Mouse (Mus musculus) megakaryocyte, embryonic 14.5 days (primary cell): Measurements from ENCODE around the gene Zfp142. TPM values are rescaled to one million over a fixed set of nuclear protein-coding genes. Genes with fewer than 3 reads are reported as not detected.

Source experiments
- H3K27me3 ChIP-seq: replicated peaks from 2 replicates; pipeline ENCODE3; 2012; ENCODE audit warnings: inconsistent platforms
- H3K36me3 ChIP-seq: replicated peaks from 2 replicates; pipeline ENCODE3; 2012; ENCODE audit warnings: low read length, inconsistent platforms, mixed read lengths
- H3K4me1 ChIP-seq: 2 replicates; pipeline ENCODE4 v1.6.1; 2012; ENCODE audit warnings: inconsistent platforms
- H3K4me3 ChIP-seq: replicated peaks from 2 replicates; pipeline ENCODE3; 2012; ENCODE audit warnings: moderate library complexity, mild to moderate bottlenecking, inconsistent platforms
- H3K9me3 ChIP-seq: 2 replicates; pipeline ENCODE4 v1.6.1; 2012; ENCODE audit warnings: inconsistent platforms
- FLI1 ChIP-seq: IDR thresholded peaks from 2 replicates; pipeline ENCODE4 v1.6.1; 2012; ENCODE audit warnings: low read length, inconsistent platforms, mixed read lengths
- GATA1 ChIP-seq: IDR thresholded peaks from 3 replicates; pipeline ENCODE4 v1.6.1; 2012; ENCODE audit warnings: mixed read lengths, low read length, inconsistent platforms, borderline replicate concordance
- polyA plus RNA-seq: library from polyadenylated mRNA; stranded (reverse); fragments of >175 nt; gene quantifications from 2 replicates; pipeline ENCODE4 v1.2.3, GENCODE M21; 2012; ENCODE audit warnings: low replicate concordance; ENCODE audit not compliant: insufficient read depth

The Zfp142 gene
- polyA plus RNA-seq, 1 experiment = 2.2 TPM

DNA sequence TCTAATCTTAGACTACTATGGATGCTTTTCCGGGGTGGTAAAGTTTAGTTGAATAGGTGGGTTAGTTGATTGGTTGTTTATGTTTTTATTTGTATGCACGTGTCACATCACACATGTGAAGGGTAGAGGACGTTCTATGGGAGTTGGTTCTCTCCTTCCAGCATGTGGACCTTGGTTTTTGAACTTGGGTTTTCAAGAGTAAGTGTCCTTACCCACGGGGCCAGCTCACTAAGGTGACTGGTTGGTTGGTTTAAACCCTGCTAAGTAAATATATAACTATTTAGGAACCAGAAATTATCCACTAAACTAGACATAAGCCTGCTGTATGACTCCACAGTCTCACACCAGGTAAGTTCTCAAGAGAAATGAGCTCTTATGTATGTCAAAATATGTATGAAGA, 63.3 kb downstream of the Zfp142 start:
- no peak for TF ChIP-seq GATA1
- no peak for TF ChIP-seq FLI1

DNA sequence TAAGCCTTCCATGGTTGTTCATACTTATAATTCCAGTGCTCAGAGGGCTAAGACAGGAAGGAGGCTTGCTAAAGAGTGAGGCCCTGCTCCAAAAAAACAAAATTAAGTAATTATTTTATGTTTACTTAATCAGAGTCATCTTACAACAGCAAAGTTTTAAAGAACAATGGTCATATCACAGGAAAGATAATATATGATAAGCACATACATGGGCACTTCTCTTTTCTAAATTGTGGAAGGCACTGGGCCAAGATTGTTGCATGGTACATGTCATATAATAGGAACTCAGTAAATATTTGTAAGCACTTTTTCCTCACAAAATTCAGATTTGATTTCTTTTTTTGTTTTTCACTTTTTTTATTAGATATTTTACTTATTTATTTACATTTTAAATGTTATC, 68.2 kb downstream of the Zfp142 start:
- no peak for TF ChIP-seq FLI1
- TF ChIP-seq GATA1 = no peak
- peaks cover 85% of the 10 kb centered on the region for H3K36me3 ChIP-seq

More for the DNA sequence above, 63.3 kb downstream of the Zfp142 start:
- Histone ChIP-seq H3K36me3 (peaks cover 97% of the 10 kb centered on the region), H3K4me1 (no peaks in the 10 kb centered on the region), H3K27me3 (no peaks in the 10 kb centered on the region), H3K4me3 (no peak overlapping the region), H3K9me3 (no peaks in the 10 kb centered on the region)

More for the DNA sequence above, 68.2 kb downstream of the Zfp142 start:
- H3K27me3 ChIP-seq = no peaks in the 10 kb centered on the region
- peaks cover 12% of the 10 kb centered on the region; the same call in 1 of the 2 replicates for H3K4me1 ChIP-seq
- no peak overlapping the region for H3K4me3 ChIP-seq
- no peaks in the 10 kb centered on the region for H3K9me3 ChIP-seq

Other genes with a start within 250 kb of the Zfp142 start
- 0.59 TPM in 1 of 2 replicates, not detected in the other for gene Catip, start 226.1 kb downstream of the Zfp142 start, polyA plus RNA-seq
- 6.3 and 57.9 TPM in 2 replicates for gene Slc11a1, start 213.1 kb downstream of the Zfp142 start, polyA plus RNA-seq
- 33.8 and 117 TPM in 2 replicates for gene Ctdsp1, start 196.7 kb downstream of the Zfp142 start, polyA plus RNA-seq
- not detected in 2 replicates for gene Vil1, start 178.9 kb downstream of the Zfp142 start, polyA plus RNA-seq
- gene Cnot9, start 82.2 kb downstream of the Zfp142 start, polyA plus RNA-seq = 7.3 and 10.2 TPM in 2 replicates
- gene Plcd4, start 45.4 kb downstream of the Zfp142 start, polyA plus RNA-seq = not detected in 2 replicates
- gene Usp37, start 44.0 kb downstream of the Zfp142 start, polyA plus RNA-seq = 0.17 TPM in 1 of 2 replicates, not detected in the other
- 1.5 and 2.7 TPM in 2 replicates for gene Bcs1l, start within 50 bp of the Zfp142 start, polyA plus RNA-seq
- 14.9 and 27.3 TPM in 2 replicates for gene Rnf25, start 13.2 kb upstream of the Zfp142 start, polyA plus RNA-seq
- 0.12 TPM in 1 of 2 replicates, not detected in the other for gene Stk36, start 13.2 kb upstream of the Zfp142 start, polyA plus RNA-seq
- gene Ttll4, start 73.5 kb upstream of the Zfp142 start, polyA plus RNA-seq = 1.2 and 5.3 TPM in 2 replicates
- 1.7 TPM in 1 of 2 replicates, not detected in the other for gene Cyp27a1, start 125.3 kb upstream of the Zfp142 start, polyA plus RNA-seq
- not detected in 2 replicates for gene Prkag3, start 161.0 kb upstream of the Zfp142 start, polyA plus RNA-seq
- 0.60 TPM in 1 of 2 replicates, not detected in the other for gene Wnt6, start 183.6 kb upstream of the Zfp142 start, polyA plus RNA-seq
- gene Wnt10a, start 203.3 kb upstream of the Zfp142 start, polyA plus RNA-seq = not detected in 2 replicates